Mouse (Mus musculus) heart, embryonic 15.5 days (tissue): ENCODE results near the gene Fndc3b. TPM values are rescaled to one million over a fixed set of nuclear protein-coding genes. Genes with fewer than 3 reads are reported as not detected.

Experiments
- ATAC-seq: fragments of 200-750 bp; cut with Nextera tagmentation; replicated peaks from 2 replicates; pipeline ENCODE4 v1.8.0; 2017; ENCODE audit warnings: low read depth, moderate TSS enrichment; ENCODE audit not compliant: insufficient number of reproducible peaks, insufficient read depth, low FRiP score
- H3K27ac ChIP-seq: fragments of 300-500 bp; sonication (generic); 2 replicates; pipeline ENCODE4 v1.5.1; 2015; ENCODE audit warnings: mild to moderate bottlenecking, inconsistent platforms
- H3K27me3 ChIP-seq: fragments of 300-500 bp; sonication (generic); 2 replicates; pipeline ENCODE4 v1.6.1; 2015; ENCODE audit warnings: inconsistent platforms
- H3K36me3 ChIP-seq: fragments of 300-500 bp; sonication (generic); 2 replicates; pipeline ENCODE4 v1.6.1; 2015; ENCODE audit warnings: mild to moderate bottlenecking, inconsistent platforms
- H3K4me1 ChIP-seq: fragments of 300-500 bp; sonication (generic); replicated peaks from 2 replicates; pipeline ENCODE4 v1.6.1; 2015; ENCODE audit warnings: inconsistent platforms
- H3K4me2 ChIP-seq: fragments of 300-500 bp; sonication (generic); 2 replicates; pipeline ENCODE4 v1.6.1; 2015; ENCODE audit warnings: inconsistent platforms, mild to moderate bottlenecking, moderate library complexity
- H3K4me3 ChIP-seq: fragments of 300-500 bp; sonication (generic); 2 replicates; pipeline ENCODE4 v1.5.1; 2015; ENCODE audit warnings: mild to moderate bottlenecking, inconsistent platforms
- H3K9ac ChIP-seq: fragments of 300-500 bp; sonication (generic); 2 replicates; pipeline ENCODE4 v1.6.1; 2015; ENCODE audit warnings: mild to moderate bottlenecking, inconsistent platforms
- H3K9me3 ChIP-seq: fragments of 300-500 bp; sonication (generic); replicated peaks from 2 replicates; pipeline ENCODE4 v1.6.1; 2016; ENCODE audit warnings: inconsistent platforms
- WGBS: fragments of 180-500 bp; shearing (Covaris S2); methylation state at CpG from one replicate; pipeline ENCODE4 v1.1.7; 2015; ENCODE audit warnings: mixed read lengths; 5-methylcytosine and 5-hydroxymethylcytosine counted together
- microRNA-seq: library from miRNA; unstranded; fragments of <30 nt; microRNA quantifications from one replicate; pipeline ENCODE4, GENCODE M21; 2016
- polyA plus RNA-seq: library from polyadenylated mRNA; unstranded; fragments of >200 nt; fragmentation: Nextera tagmentation; extraction: Ambion mirVana; gene quantifications from 2 replicates; pipeline ENCODE4 v1.2.1, GENCODE M21; 2015

The Fndc3b gene
- polyA plus RNA-seq, 1 experiment from 2014 or later, result 24.0 TPM

DNA sequence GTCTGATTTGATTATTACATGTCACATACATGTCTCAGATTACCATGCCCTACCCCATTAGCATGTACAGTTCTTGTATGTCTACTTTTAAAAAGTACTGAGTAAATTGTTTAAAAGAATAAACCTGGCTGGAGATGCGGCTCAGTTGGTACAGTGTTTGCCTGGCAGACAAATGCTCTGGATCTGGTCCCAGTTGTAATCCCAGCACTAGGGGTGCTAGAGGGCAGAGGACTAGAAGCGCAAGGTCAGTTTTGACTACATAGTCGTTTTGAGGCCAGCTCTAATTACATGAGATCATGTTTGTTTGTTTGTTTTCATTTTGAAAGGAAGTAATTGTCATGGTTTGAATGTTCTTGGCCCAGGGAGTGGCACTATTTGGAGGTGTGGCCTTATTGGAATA lies 326.3 kb downstream of the Fndc3b start:
- WGBS, result 53% methylated on average over 3 of the region's 3 CpGs
- Histone ChIP-seq H3K4me3 (no peak overlapping the region), H3K27ac (no peak overlapping the region), H3K27me3 (no peaks in the 10 kb centered on the region), H3K36me3 (no peaks in the 10 kb centered on the region), H3K4me2 (no peak overlapping the region), H3K9ac (no peak overlapping the region), H3K9me3 (no peaks in the 10 kb centered on the region), H3K4me1 (no peaks in the 10 kb centered on the region)
- ATAC-seq, result no peak

DNA sequence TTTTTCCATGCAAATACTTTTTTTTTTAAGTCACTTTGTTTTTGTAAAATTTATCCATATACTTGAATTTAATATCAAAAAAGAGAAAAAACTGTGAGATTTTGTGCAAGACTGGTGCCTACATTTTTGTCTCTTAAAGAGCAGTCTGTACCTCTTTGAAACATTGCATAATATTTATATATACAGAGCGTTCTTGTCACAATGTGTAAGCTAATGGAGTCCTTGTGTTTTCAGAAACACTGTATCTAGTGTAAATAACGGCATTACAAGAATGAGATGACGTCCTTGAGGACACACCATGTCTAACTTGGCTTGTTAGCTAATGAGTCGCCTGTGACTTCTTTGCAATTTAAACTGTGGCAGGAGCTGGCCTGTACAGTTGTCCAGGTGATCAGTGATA lies 333.2 kb downstream of the Fndc3b start:
- H3K4me3 ChIP-seq, result no peak overlapping the region
- no peaks in the 10 kb centered on the region for H3K9me3 ChIP-seq
- no peak overlapping the region for H3K9ac ChIP-seq
- H3K4me1 ChIP-seq, result no peaks in the 10 kb centered on the region
- peaks cover 27% of the 10 kb centered on the region for H3K27me3 ChIP-seq
- no peaks in the 10 kb centered on the region for H3K36me3 ChIP-seq
- H3K27ac ChIP-seq, result no peak overlapping the region
- 58% methylated on average over 4 of the region's 4 CpGs for WGBS
- no peak for ATAC-seq
- no peak overlapping the region for H3K4me2 ChIP-seq

DNA sequence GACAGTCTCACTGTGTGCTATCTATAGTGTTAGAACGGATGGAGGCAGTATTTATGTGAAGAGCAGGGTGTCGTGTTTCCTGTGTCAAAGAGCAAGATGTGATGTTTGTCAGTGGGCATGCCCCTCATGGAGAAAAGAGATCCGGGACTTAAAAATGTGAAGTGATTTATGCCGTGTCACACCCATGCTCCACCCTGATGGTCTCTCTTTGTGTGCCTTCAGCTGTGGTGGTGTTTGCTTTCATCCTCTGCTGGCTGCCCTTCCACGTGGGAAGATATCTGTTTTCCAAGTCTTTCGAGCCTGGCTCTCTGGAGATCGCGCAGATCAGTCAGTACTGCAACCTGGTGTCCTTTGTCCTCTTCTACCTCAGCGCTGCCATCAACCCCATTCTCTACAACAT lies 336.7 kb downstream of the Fndc3b start:
- Histone ChIP-seq H3K4me1 (peaks cover 15% of the 10 kb centered on the region), H3K36me3 (no peaks in the 10 kb centered on the region), H3K4me3 (no peak overlapping the region), H3K9me3 (no peaks in the 10 kb centered on the region), H3K27me3 (peaks cover 62% of the 10 kb centered on the region), H3K9ac (no peak overlapping the region), H3K4me2 (no peak overlapping the region), H3K27ac (no peak overlapping the region)
- ATAC-seq, result no peak
- WGBS, result 55% methylated on average over 9 of the region's 9 CpGs

DNA sequence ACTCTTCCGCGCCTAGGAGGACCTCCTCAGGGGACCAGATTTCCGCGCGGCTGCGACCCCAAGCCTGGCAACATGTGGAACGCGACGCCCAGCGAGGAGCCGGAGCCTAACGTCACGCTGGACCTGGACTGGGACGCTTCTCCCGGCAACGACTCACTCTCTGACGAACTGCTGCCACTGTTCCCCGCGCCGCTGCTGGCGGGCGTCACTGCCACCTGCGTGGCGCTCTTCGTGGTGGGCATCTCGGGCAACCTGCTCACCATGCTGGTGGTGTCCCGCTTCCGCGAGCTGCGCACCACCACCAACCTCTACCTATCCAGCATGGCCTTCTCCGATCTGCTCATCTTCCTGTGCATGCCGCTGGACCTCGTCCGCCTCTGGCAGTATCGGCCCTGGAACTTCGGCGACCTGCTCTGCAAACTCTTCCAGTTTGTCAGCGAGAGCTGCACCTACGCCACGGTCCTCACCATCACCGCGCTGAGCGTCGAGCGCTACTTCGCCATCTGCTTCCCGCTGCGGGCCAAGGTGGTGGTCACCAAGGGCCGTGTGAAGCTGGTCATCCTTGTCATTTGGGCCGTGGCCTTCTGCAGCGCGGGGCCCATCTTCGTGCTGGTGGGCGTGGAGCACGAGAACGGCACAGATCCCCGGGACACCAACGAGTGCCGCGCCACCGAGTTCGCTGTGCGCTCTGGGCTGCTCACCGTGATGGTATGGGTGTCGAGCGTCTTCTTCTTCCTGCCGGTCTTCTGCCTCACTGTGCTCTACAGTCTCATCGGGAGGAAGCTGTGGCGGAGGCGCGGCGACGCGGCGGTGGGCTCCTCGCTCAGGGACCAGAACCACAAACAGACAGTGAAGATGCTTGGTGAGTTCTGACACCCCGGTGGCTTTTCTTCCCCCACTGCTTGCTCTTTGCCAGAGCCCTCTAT lies 339.1 kb downstream of the Fndc3b start:
- no peak overlapping the region for H3K9ac ChIP-seq
- H3K36me3 ChIP-seq, result no peaks in the 10 kb centered on the region
- H3K27ac ChIP-seq, result no peak overlapping the region
- H3K4me2 ChIP-seq, result peak overlapping the region; percentile 38
- WGBS, result 3% methylated on average over 76 of the region's 77 CpGs
- ATAC-seq, result no peak
- peak overlapping the region; percentile 20 for H3K4me3 ChIP-seq
- no peaks in the 10 kb centered on the region for H3K9me3 ChIP-seq
- H3K27me3 ChIP-seq, result peaks cover 69% of the 10 kb centered on the region
- peaks cover 15% of the 10 kb centered on the region for H3K4me1 ChIP-seq

DNA sequence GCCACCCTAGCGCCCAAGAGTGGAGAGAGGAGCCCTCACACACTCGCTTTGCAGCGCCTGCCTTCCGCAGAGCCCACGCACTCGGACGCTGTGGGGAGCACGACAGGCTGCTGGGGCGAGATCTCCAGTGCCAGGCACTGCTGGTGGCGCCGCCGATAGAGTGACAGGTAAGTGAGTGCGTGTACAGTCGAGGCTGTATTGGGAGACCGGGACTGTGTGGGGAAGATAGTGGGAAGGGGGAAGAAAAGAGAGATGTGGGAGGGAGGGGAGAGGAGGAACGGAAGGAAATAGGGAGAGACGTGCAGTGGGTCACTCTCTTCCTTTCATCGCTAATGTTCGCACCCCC lies 339.9 kb downstream of the Fndc3b start, which contains the start of gene Ghsr:
Ghsr (plus strand) TSS at position 76 of the 346 bp plus-strand sequence.
- peak within 1 kb of the TSS; percentile 20 for H3K4me3 ChIP-seq
- peak within 1 kb of the TSS; percentile 38 for H3K4me2 ChIP-seq
- H3K9ac ChIP-seq, result no peak within 1 kb of the TSS
- no peaks in the 10 kb centered on the region for H3K36me3 ChIP-seq
- ATAC-seq, result no peak
- peaks cover 15% of the 10 kb centered on the region for H3K4me1 ChIP-seq
- 2% methylated on average over 19 of the region's 19 CpGs for WGBS
- H3K27ac ChIP-seq, result no peak within 1 kb of the TSS
- H3K27me3 ChIP-seq, result peaks cover 69% of the 10 kb centered on the region
- H3K9me3 ChIP-seq, result no peaks in the 10 kb centered on the region

DNA sequence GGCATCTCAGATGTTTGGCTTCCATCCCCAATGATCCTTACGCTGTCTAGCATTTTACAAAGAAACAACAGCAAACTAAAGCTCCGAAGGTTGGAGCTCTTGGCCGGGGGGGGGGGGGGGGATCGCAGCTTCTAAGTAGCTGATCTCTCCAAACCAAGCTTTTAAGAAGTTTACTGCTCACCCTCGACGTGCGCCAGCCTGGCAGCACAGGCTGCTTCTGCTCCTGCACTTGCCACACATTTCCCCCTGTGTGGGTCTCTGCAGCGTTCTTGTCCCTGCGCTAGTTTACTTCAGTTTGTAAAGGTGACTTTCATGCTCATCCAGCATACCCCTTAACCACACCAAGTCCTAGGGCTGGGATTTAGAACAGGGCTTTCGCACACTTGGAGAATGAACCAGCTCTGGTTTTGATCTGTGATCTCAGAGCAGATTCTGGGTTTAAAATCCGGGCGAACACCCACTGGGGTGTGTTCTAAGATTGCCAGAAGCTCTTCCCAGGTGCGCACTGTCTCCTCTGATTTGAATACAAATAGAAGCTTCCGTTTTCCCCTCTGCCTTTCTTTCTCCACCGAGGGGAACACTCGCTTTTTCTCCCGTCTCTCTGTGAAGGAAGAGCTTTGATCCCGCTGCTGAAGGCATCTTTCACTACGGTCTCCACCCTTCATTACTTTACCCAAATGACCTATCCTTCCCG lies 340.4 kb downstream of the Fndc3b start:
- Histone ChIP-seq H3K4me3 (no peak overlapping the region), H3K9me3 (no peaks in the 10 kb centered on the region), H3K4me1 (peaks cover 15% of the 10 kb centered on the region), H3K4me2 (no peak overlapping the region), H3K9ac (no peak overlapping the region), H3K27ac (no peak overlapping the region), H3K27me3 (peaks cover 69% of the 10 kb centered on the region), H3K36me3 (no peaks in the 10 kb centered on the region)
- 6% methylated on average over 20 of the region's 20 CpGs for WGBS
- ATAC-seq, result no peak

DNA sequence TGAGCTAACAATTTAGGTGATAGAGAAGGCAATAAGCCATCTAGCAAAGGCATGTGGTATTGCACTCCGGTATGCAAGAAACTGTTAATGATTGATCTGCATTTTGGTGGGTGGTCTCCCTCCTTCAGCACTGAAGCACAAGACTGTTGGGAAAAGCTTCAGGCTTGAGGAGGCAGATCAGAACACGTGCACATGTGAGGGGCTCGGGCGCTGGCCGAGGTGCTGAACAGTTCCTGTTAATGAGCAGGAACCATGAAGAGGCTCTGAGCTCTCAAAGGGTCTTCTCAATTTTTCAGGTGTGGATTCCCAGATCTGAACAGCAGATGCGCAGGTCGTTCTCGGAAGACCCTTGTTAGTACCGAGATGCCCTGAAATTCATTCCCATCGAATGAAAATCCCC lies 341.0 kb downstream of the Fndc3b start:
- Histone ChIP-seq H3K36me3 (no peaks in the 10 kb centered on the region), H3K9me3 (no peaks in the 10 kb centered on the region), H3K27me3 (peaks cover 67% of the 10 kb centered on the region), H3K27ac (no peak overlapping the region), H3K9ac (no peak overlapping the region), H3K4me2 (no peak overlapping the region), H3K4me1 (peaks cover 15% of the 10 kb centered on the region), H3K4me3 (no peak overlapping the region)
- ATAC-seq, result no peak
- WGBS, result 4% methylated on average over 10 of the region's 10 CpGs

Small RNAs within 50 kb of the gene (microRNA-seq; reads per million reads assigned to microRNA genes)
- gene Mir3092, result not detected

Other genes starting within 250 kb of the Fndc3b start
- gene Tmem212, start 185.1 kb upstream of the Fndc3b start, polyA plus RNA-seq, result not detected in 2 replicates
- gene Pld1, start 227.4 kb upstream of the Fndc3b start, polyA plus RNA-seq, result 6.8 and 7.2 TPM in 2 replicates